8 mouse cellular contexts compared by ENCODE assay signal in the genomic region with DNA sequence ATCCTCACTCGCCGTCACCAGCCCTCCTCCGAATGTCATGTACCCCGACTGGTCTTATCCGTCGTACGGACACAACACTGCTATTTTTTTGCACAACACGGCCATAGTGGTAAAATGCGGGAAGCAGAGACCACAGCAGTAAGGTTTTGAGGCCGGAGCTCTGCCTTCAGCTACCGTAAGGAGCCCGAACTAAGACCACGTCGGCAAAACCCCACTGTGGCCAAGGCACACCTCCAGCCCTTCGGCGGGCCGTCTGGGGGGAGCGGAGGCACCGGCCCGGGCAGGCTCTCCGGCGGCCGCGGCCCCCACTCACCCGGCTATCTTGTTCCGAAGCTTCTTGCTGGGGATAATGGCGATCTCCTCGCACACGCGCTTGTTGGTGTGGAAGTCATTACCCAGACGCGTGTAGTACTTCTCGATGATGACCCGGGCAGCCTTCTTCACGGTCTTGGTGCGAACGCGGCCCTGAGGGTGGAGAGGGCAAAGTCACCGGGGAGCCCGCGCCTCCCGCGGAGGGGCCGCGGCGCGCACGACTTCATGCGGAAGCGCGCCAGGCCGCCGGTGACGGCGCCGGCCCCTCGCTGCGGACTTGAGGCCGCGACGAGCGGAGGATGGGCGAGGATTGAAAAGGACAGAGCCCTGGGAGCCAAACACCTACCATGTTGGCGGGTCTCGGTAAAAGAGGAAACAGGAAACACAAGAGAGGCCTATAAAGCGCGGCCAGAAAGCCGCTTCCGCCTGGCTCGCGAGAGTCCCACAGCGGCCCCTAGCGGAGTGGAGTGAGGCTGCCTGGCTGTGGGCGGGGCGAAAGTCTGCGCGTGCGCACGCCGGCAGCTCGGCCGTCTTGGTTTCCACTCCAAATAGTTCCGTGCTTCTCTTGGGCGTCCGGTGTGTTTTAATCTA. TPM values are rescaled to one million over a fixed set of nuclear protein-coding genes. Genes with fewer than 3 reads are reported as not detected.
DNase-seq lines count a peak whose midpoint lies in the region; ATAC-seq and TF ChIP-seq lines count a peak whose summit lies in the region.

A gene (minus strand): TSS at position 711 of the 903 bp plus-strand sequence.

- DNase-seq in B cell, adult 2 months, result peak; percentile 99 to 100
- peak; percentile 96 for DNase-seq in brain, adult 2 months (ENCODE audit: low read depth, low spot score)
- DNase-seq in liver, adult 2 months (ENCODE audit: extremely low read depth, low read depth, low spot score), result peak; percentile 73
- peak; percentile 98 for DNase-seq in splenic B cell, adult 2 months (ENCODE audit: low read depth, low spot score)

- peak within 1 kb of the TSS; percentile 92 for H3K9ac ChIP-seq in heart, embryonic 11.5 days (ENCODE audit: low read depth, low read length)
- peak within 1 kb of the TSS; percentile 99 for H3K9ac ChIP-seq in kidney, embryonic 16.5 days (replicated peaks; ENCODE audit: low read length)
- peak within 1 kb of the TSS; percentile 95 for H3K9ac ChIP-seq in liver, adult 2 months (ENCODE audit: low read depth, low read length)

- TF ChIP-seq POLR2A in liver, adult 2 months (IDR thresholded peaks at IDR 0.05; ENCODE audit: extremely low read depth, insufficient read depth, low read length), result peak; percentile 54; the same call in 1 of the 2 replicates
- TF ChIP-seq POLR2A in myocyte (IDR thresholded peaks at IDR 0.05; ENCODE audit: insufficient read length, low read depth), result peak; percentile 70

- H3K27me3 ChIP-seq in heart, embryonic 11.5 days (ENCODE audit: control insufficient read depth, insufficient read depth, low read length), result no peaks in the 10 kb centered on the region
- no peaks in the 10 kb centered on the region for H3K27me3 ChIP-seq in kidney, embryonic 16.5 days (ENCODE audit: insufficient read depth, low read length)
- H3K27me3 ChIP-seq in liver, adult 2 months (ENCODE audit: control insufficient read depth, insufficient read depth, low read length), result no peaks in the 10 kb centered on the region
- peaks cover 4% of the 10 kb centered on the region for H3K27me3 ChIP-seq in myocyte (ENCODE audit: control insufficient read depth, insufficient read depth, insufficient read length)
- no peaks in the 10 kb centered on the region for H3K27me3 ChIP-seq in splenic B cell, adult 2 months (ENCODE audit: control insufficient read depth, insufficient read depth, low read length, poor library complexity, severe bottlenecking)

- ATAC-seq in erythroblast, adult 5-6 weeks (replicated peaks; ENCODE audit: low FRiP score, poor library complexity, severe bottlenecking), result peak; percentile 94
- peak; percentile 84 for ATAC-seq in heart, embryonic 11.5 days (replicated peaks; ENCODE audit: insufficient number of reproducible peaks, low FRiP score, low TSS enrichment)
- ATAC-seq in kidney, embryonic 16.5 days (ENCODE audit: low FRiP score, low TSS enrichment), result peak; percentile 90

- peaks cover 6% of the 10 kb centered on the region; the same call in 1 of the 2 replicates for H3K79me2 ChIP-seq in liver, adult 2 months (ENCODE audit: control insufficient read depth, insufficient read depth, low read length)
- H3K79me2 ChIP-seq in myocyte (ENCODE audit: control insufficient read depth, insufficient read depth), result peaks cover 46% of the 10 kb centered on the region

- WGBS in heart, embryonic 11.5 days (ENCODE audit: insufficient replicate concordance), result under 1% methylated on average over 82 of the region's 85 CpGs
- WGBS in kidney, embryonic 16.5 days, result under 1% methylated on average over 84 of the region's 85 CpGs
- under 1% methylated on average over 85 of the region's 85 CpGs for WGBS in liver, adult 2 months

- H3ac ChIP-seq in myocyte (ENCODE audit: control insufficient read depth, insufficient read length), result peak within 1 kb of the TSS; percentile 76

- peak within 1 kb of the TSS; percentile 78 for H3K27ac ChIP-seq in heart, embryonic 11.5 days (ENCODE audit: low read depth, low read length)
- H3K27ac ChIP-seq in kidney, embryonic 16.5 days (ENCODE audit: low read length), result peak within 1 kb of the TSS; percentile 77
- peak within 1 kb of the TSS; percentile 75 for H3K27ac ChIP-seq in liver, adult 2 months (replicated peaks; ENCODE audit: insufficient read depth, low read depth, low read length)

- peaks cover 17% of the 10 kb centered on the region for H3K4me1 ChIP-seq in heart, embryonic 11.5 days (ENCODE audit: control insufficient read depth, insufficient read depth, low read length)
- peaks cover 21% of the 10 kb centered on the region for H3K4me1 ChIP-seq in kidney, embryonic 16.5 days (ENCODE audit: insufficient read depth, low read length)
- peaks cover 19% of the 10 kb centered on the region for H3K4me1 ChIP-seq in liver, adult 2 months (ENCODE audit: control insufficient read depth, insufficient read depth, low read length)

- no peaks in the 10 kb centered on the region; the same call in 1 of the 2 replicates for H3K9me3 ChIP-seq in heart, embryonic 11.5 days (replicated peaks; ENCODE audit: control insufficient read depth, low read length)
- H3K9me3 ChIP-seq in kidney, embryonic 16.5 days (ENCODE audit: low read length), result no peaks in the 10 kb centered on the region

- peak within 1 kb of the TSS; percentile 94 for H3K4me2 ChIP-seq in heart, embryonic 11.5 days
- H3K4me2 ChIP-seq in kidney, embryonic 16.5 days (replicated peaks; ENCODE audit: low read depth, low read length), result peak within 1 kb of the TSS; percentile 96
- H3K4me2 ChIP-seq in myocyte (ENCODE audit: low read depth), result peak within 1 kb of the TSS; percentile 100

- peaks cover 33% of the 10 kb centered on the region for H3K36me3 ChIP-seq in heart, embryonic 11.5 days (ENCODE audit: control insufficient read depth, insufficient read depth, low read length)
- H3K36me3 ChIP-seq in kidney, embryonic 16.5 days (ENCODE audit: insufficient read depth, low read length), result peaks cover 41% of the 10 kb centered on the region
- peaks cover 19% of the 10 kb centered on the region for H3K36me3 ChIP-seq in liver, adult 2 months (ENCODE audit: control insufficient read depth, insufficient read depth, low read length)
- peaks cover 39% of the 10 kb centered on the region for H3K36me3 ChIP-seq in myocyte (ENCODE audit: control insufficient read depth, insufficient read depth)
- H3K36me3 ChIP-seq in splenic B cell, adult 2 months (ENCODE audit: control insufficient read depth, insufficient read depth, low read length, poor library complexity, severe bottlenecking), result peaks cover 13% of the 10 kb centered on the region

- peak within 1 kb of the TSS; percentile 81 for H3K4me3 ChIP-seq in heart, embryonic 11.5 days (ENCODE audit: low read depth, low read length)
- peak within 1 kb of the TSS; percentile 97 for H3K4me3 ChIP-seq in kidney, embryonic 16.5 days (ENCODE audit: low read length)
- H3K4me3 ChIP-seq in liver, adult 2 months (ENCODE audit: insufficient read depth, low read depth, low read length), result peak within 1 kb of the TSS; percentile 93
- peak within 1 kb of the TSS; percentile 84 for H3K4me3 ChIP-seq in myocyte

- peak; percentile 87 for TF ChIP-seq CTCF in liver, adult 2 months (IDR thresholded peaks at IDR 0.05; ENCODE audit: low read depth, low read length)

TF ChIP-seq in myocyte, 11 proteins besides CTCF, POLR2A, EP300 and RAD21:
- TF ChIP-seq TCF12 (IDR thresholded peaks at IDR 0.05; ENCODE audit: insufficient read depth, poor library complexity, severe bottlenecking), result no peak
- TF ChIP-seq MAX (IDR thresholded peaks at IDR 0.05; ENCODE audit: low read depth), result peak; percentile 29
- TF ChIP-seq POLR2AphosphoS2 (IDR thresholded peaks at IDR 0.05; ENCODE audit: insufficient read length, low read depth), result no peak
- TF ChIP-seq MYOD1 (IDR thresholded peaks at IDR 0.05; ENCODE audit: control insufficient read depth in 1 of 3, insufficient read length in 2 of 3, low read depth in 2 of 3), result no peak
- no peak for TF ChIP-seq CEBPB (IDR thresholded peaks at IDR 0.05; ENCODE audit: insufficient read depth, poor library complexity, severe bottlenecking)
- no peak for TF ChIP-seq REST (IDR thresholded peaks at IDR 0.05; ENCODE audit: insufficient read depth, insufficient read length)
- no peak for TF ChIP-seq USF1 (IDR thresholded peaks at IDR 0.05; ENCODE audit: low read depth)
- TF ChIP-seq SRF (IDR thresholded peaks at IDR 0.05; ENCODE audit: control insufficient read depth, insufficient read length, low read depth), result no peak
- peak; percentile 1 for TF ChIP-seq E2F4 (IDR thresholded peaks at IDR 0.05; ENCODE audit: insufficient read depth)
- no peak for TF ChIP-seq TCF3 (IDR thresholded peaks at IDR 0.05; ENCODE audit: insufficient read length, low read depth)
- TF ChIP-seq MYOG (IDR thresholded peaks at IDR 0.05; ENCODE audit: control insufficient read depth in 1 of 3, insufficient read depth in 1 of 3, insufficient read length in 2 of 3, low read depth in 2 of 3), result no peak

RNA-seq across cellular contexts. Expression of the gene that starts here (rescaled TPM):
- 779 and 843 TPM in 2 replicates for total RNA-seq in erythroblast, adult 5-6 weeks (2015; ENCODE audit: low replicate concordance)
- total RNA-seq in erythroblast, adult 5-6 weeks (2017; ENCODE audit: low replicate concordance), result 542 and 565 TPM in 2 replicates
- polyA plus RNA-seq in heart, embryonic 11.5 days (2014; fragmentation: Nextera tagmentation; extraction: Ambion mirVana), result 1,053 and 1,144 TPM in 2 replicates
- 1,196 and 1,210 TPM in 2 replicates for polyA plus RNA-seq in kidney, embryonic 16.5 days (2015; fragmentation: Nextera tagmentation; extraction: Ambion mirVana)
- total RNA-seq in liver, adult 2 months (2014; rRNA removed), result 661 and 745 TPM in 2 replicates
- polyA plus RNA-seq in liver, adult 2 months (2012; rRNA removed), result 501 and 572 TPM in 2 replicates
- polyA plus RNA-seq in myocyte (2012; fragmentation: generic; extraction: Trizol), result 2,418 TPM

Comparison
In these comparisons a context has a peak if more than half of its experiments do, and no peak if none do; other contexts are left out.
1. Peak in every context shown above with its lines: DNase-seq, ATAC-seq, H3K4me3 ChIP-seq and H3K27ac ChIP-seq.